Mouse (Mus musculus) erythroblast, embryonic 14.5 days (primary cell): ENCODE measurements around the gene Nol10.

Experiments
- GATA1 ChIP-seq: IDR thresholded peaks from 2 replicates; pipeline ENCODE4 v1.6.1; 2012; ENCODE audit warnings: low read length, inconsistent platforms, mixed read lengths
- TAL1 ChIP-seq: IDR thresholded peaks from 3 replicates; pipeline ENCODE4 v1.6.1; 2012; ENCODE audit warnings: low read length, inconsistent platforms, mixed read lengths

GRCm38 (mm10) chr12:17350106-17350505 is 1.8 kb downstream of the Nol10 start:
- no peak for TF ChIP-seq GATA1
- no peak for TF ChIP-seq TAL1
